Mouse (Mus musculus) ES-Bruce4 (cell line): Measurements from ENCODE around the gene Vamp5. TPM values are rescaled to one million over a fixed set of nuclear protein-coding genes. Genes with fewer than 3 reads are reported as not detected.

Experiments used
- H3K27ac ChIP-seq: 2 replicates; pipeline ENCODE4 v1.5.1; 2012; ENCODE audit warnings: low read length, inconsistent platforms; ENCODE audit not compliant: insufficient read depth
- H3K27me3 ChIP-seq: 2 replicates; pipeline ENCODE4 v1.6.1; 2012; ENCODE audit warnings: mild to moderate bottlenecking, low read length, inconsistent platforms; ENCODE audit not compliant: control insufficient read depth, poor library complexity, insufficient read depth, severe bottlenecking
- H3K36me3 ChIP-seq: 2 replicates; pipeline ENCODE4 v1.6.1; 2012; ENCODE audit warnings: inconsistent platforms, mild to moderate bottlenecking, low read length, moderate library complexity; ENCODE audit not compliant: control insufficient read depth, poor library complexity, insufficient read depth, severe bottlenecking
- H3K4me1 ChIP-seq: one replicate; pipeline ENCODE4 v1.8.1; 2011; ENCODE audit warnings: low read length; ENCODE audit not compliant: control insufficient read depth, insufficient read depth
- H3K4me3 ChIP-seq: 2 replicates; pipeline ENCODE4 v1.5.1; 2011; ENCODE audit warnings: low read depth, mild to moderate bottlenecking, low read length
- H3K9ac ChIP-seq: 2 replicates; pipeline ENCODE4 v1.6.1; 2012; ENCODE audit warnings: low read depth, mild to moderate bottlenecking, inconsistent platforms; ENCODE audit not compliant: poor library complexity, severe bottlenecking
- H3K9me3 ChIP-seq: replicated peaks from 2 replicates; pipeline ENCODE4 v1.6.1; 2012; ENCODE audit warnings: mild to moderate bottlenecking, low read length, inconsistent platforms; ENCODE audit not compliant: control insufficient read depth, poor library complexity, insufficient read depth, severe bottlenecking
- CTCF ChIP-seq: IDR thresholded peaks from one replicate; pipeline ENCODE4 v1.8.1; 2011; ENCODE audit warnings: low read depth, low read length
- EP300 ChIP-seq: IDR thresholded peaks from 2 replicates; pipeline ENCODE4 v1.6.1; 2011; ENCODE audit warnings: low read depth, low read length; ENCODE audit not compliant: insufficient read depth
- POLR2A ChIP-seq: IDR thresholded peaks from one replicate; pipeline ENCODE4 v1.8.1; 2011; ENCODE audit warnings: low read length; ENCODE audit not compliant: insufficient read depth
- polyA plus RNA-seq: library from polyadenylated mRNA; stranded (reverse); fragments of >200 nt; gene quantifications from 2 replicates; pipeline ENCODE4 v1.2.4, GENCODE M21; 2011; ENCODE audit warnings: low read depth; ENCODE audit not compliant: missing spikeins, insufficient read depth, insufficient read length

The Vamp5 gene
- polyA plus RNA-seq, 1 experiment: 2.2 TPM

GRCm38 (mm10) chr6:72347166-72347941 lies 32.9 kb downstream of the Vamp5 start, which contains the start of gene 0610030E20Rik:
Gene 0610030E20Rik (plus strand): TSS chr6:72347317.
- H3K4me1 ChIP-seq: no peaks in the 10 kb centered on the region
- no peaks in the 10 kb centered on the region for H3K9me3 ChIP-seq
- no peak within 1 kb of the TSS for H3K27ac ChIP-seq
- no peaks in the 10 kb centered on the region for H3K27me3 ChIP-seq
- peak within 1 kb of the TSS; percentile 88 for H3K9ac ChIP-seq
- peak within 1 kb of the TSS; percentile 59 for H3K4me3 ChIP-seq
- no peak for TF ChIP-seq POLR2A
- TF ChIP-seq CTCF: peak; percentile 34
- TF ChIP-seq EP300: no peak
- H3K36me3 ChIP-seq: peaks cover 12% of the 10 kb centered on the region

GRCm38 (mm10) chr6:72346261-72346660 lies 34.0 kb downstream of the Vamp5 start:
- no peak overlapping the region for H3K9ac ChIP-seq
- H3K27ac ChIP-seq: no peak overlapping the region
- TF ChIP-seq EP300: no peak
- TF ChIP-seq POLR2A: no peak
- no peak for TF ChIP-seq CTCF
- no peaks in the 10 kb centered on the region for H3K4me1 ChIP-seq
- no peaks in the 10 kb centered on the region for H3K27me3 ChIP-seq
- no peaks in the 10 kb centered on the region for H3K9me3 ChIP-seq
- peaks cover 12% of the 10 kb centered on the region for H3K36me3 ChIP-seq
- no peak overlapping the region for H3K4me3 ChIP-seq

GRCm38 (mm10) chr6:72345633-72346032 lies 34.6 kb downstream of the Vamp5 start:
- Histone ChIP-seq H3K9me3 (no peaks in the 10 kb centered on the region), H3K36me3 (peaks cover 11% of the 10 kb centered on the region), H3K4me3 (no peak overlapping the region), H3K27ac (no peak overlapping the region), H3K27me3 (no peaks in the 10 kb centered on the region), H3K9ac (0 out of 2 replicates have a peak overlapping the region, but pooled peaks have one; percentile 84), H3K4me1 (no peaks in the 10 kb centered on the region)
- TF ChIP-seq POLR2A: no peak
- no peak for TF ChIP-seq EP300
- TF ChIP-seq CTCF: no peak

GRCm38 (mm10) chr6:72345074-72345567 lies 35.1 kb downstream of the Vamp5 start, which contains the start of gene Usp39:
Gene Usp39 (minus strand): TSS chr6:72345184.
- no peaks in the 10 kb centered on the region for H3K9me3 ChIP-seq
- TF ChIP-seq CTCF: no peak
- no peak for TF ChIP-seq EP300
- TF ChIP-seq POLR2A: peak; percentile 54
- H3K9ac ChIP-seq: peak within 1 kb of the TSS; percentile 84
- H3K36me3 ChIP-seq: peaks cover 9% of the 10 kb centered on the region; the same call in 1 of the 2 replicates
- no peaks in the 10 kb centered on the region for H3K4me1 ChIP-seq
- no peak within 1 kb of the TSS for H3K27ac ChIP-seq
- H3K4me3 ChIP-seq: peak within 1 kb of the TSS; percentile 95
- no peaks in the 10 kb centered on the region for H3K27me3 ChIP-seq

GRCm38 (mm10) chr6:72344396-72345073 lies 35.7 kb downstream of the Vamp5 start:
- Histone ChIP-seq H3K9ac (peak overlapping the region; percentile 84), H3K27ac (no peak overlapping the region), H3K27me3 (no peaks in the 10 kb centered on the region), H3K9me3 (no peaks in the 10 kb centered on the region), H3K4me1 (no peaks in the 10 kb centered on the region), H3K36me3 (peaks cover 12% of the 10 kb centered on the region), H3K4me3 (peak overlapping the region; percentile 95)
- no peak for TF ChIP-seq POLR2A
- no peak for TF ChIP-seq CTCF
- no peak for TF ChIP-seq EP300

GRCm38 (mm10) chr6:72340481-72340880 lies 39.8 kb downstream of the Vamp5 start:
- Histone ChIP-seq H3K9me3 (no peaks in the 10 kb centered on the region), H3K4me3 (no peak overlapping the region), H3K4me1 (no peaks in the 10 kb centered on the region), H3K27ac (no peak overlapping the region), H3K9ac (no peak overlapping the region), H3K27me3 (no peaks in the 10 kb centered on the region), H3K36me3 (peaks cover 39% of the 10 kb centered on the region)
- TF ChIP-seq CTCF (no peak), EP300 (no peak), POLR2A (no peak)
